In the genomic region with DNA sequence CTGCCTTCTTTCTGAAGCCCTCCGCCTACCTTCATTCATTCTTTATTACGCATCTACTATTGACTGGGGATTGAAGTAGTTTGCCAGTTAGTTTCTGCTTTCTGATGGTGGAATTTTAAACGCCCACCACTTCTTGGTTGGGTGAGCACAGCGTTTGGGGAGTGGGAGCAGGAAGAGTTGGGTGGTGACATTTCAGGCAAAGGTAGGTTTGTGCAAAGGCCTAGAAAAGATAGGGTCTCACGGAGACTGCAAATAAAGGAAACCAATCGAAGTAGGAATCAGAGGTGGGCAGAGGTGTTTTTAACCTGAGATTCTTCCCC, we compare ENCODE assay signal across 8 mouse cellular contexts. TPM values are rescaled to one million over a fixed set of nuclear protein-coding genes. Genes with fewer than 3 reads are reported as not detected.
DNase-seq lines count a peak whose midpoint lies in the region; ATAC-seq and TF ChIP-seq lines count a peak whose summit lies in the region.

No protein-coding gene starts in this region.

- no peak for ATAC-seq in heart, embryonic 15.5 days (replicated peaks; ENCODE audit: insufficient number of reproducible peaks, insufficient read depth, low FRiP score, low read depth)
- ATAC-seq in forebrain, postnatal 0 days: no peak
- no peak for ATAC-seq in midbrain, embryonic 11.5 days (ENCODE audit: low FRiP score)

- peaks cover 26% of the 10 kb centered on the region for H3K4me1 ChIP-seq in heart, embryonic 15.5 days (replicated peaks)
- peaks cover 2 to 7% of the 10 kb centered on the region in 2 experiments; a peak in 3 of 4 replicates for H3K4me1 ChIP-seq in MEL (ENCODE audit: control insufficient read depth in 1 of 2, insufficient read depth in 2 of 2, low read length in 2 of 2)
- peaks cover 19% of the 10 kb centered on the region; the same call in 1 of the 2 replicates for H3K4me1 ChIP-seq in forebrain, postnatal 0 days (ENCODE audit: insufficient read depth)
- H3K4me1 ChIP-seq in midbrain, embryonic 11.5 days (ENCODE audit: control insufficient read depth, insufficient read depth, low read length): peaks cover 13% of the 10 kb centered on the region

- DNase-seq in heart, adult 18-20 months: no peak
- DNase-seq in MEL (ENCODE audit: low read depth, low spot score) (no peak), MN1 (ENCODE audit: low spot score) (no peak)
- DNase-seq in forebrain, postnatal 0 days: no peak
- DNase-seq in midbrain, embryonic 11.5 days (ENCODE audit: low spot score, missing footprints): no peak
- no peak for DNase-seq in layer of hippocampus, postnatal 36 days
- DNase-seq in cerebellum, postnatal 4 days (ENCODE audit: low spot score in 2 of 2): no peak

- 0 out of 2 replicates have a peak, but pooled peaks cover 3% of the 10 kb centered on the region for H3K36me3 ChIP-seq in heart, embryonic 15.5 days
- H3K36me3 ChIP-seq in MEL (ENCODE audit: control insufficient read depth in 1 of 2, insufficient read depth in 2 of 2, low read length in 2 of 2): peaks cover 10 to 16% of the 10 kb centered on the region in 2 experiments
- H3K36me3 ChIP-seq in forebrain, postnatal 0 days (ENCODE audit: insufficient read depth): no peaks in the 10 kb centered on the region; the same call in 1 of the 2 replicates
- H3K36me3 ChIP-seq in midbrain, embryonic 11.5 days (ENCODE audit: control insufficient read depth, insufficient read depth, low read length): no peaks in the 10 kb centered on the region

- no peak for TF ChIP-seq RAD21 in MEL (IDR thresholded peaks at IDR 0.05; ENCODE audit: low read depth, low read length)

- H3K9ac ChIP-seq in heart, embryonic 15.5 days: peak overlapping the region; percentile 77
- peak overlapping the region; percentile 93 for H3K9ac ChIP-seq in MEL (ENCODE audit: control insufficient read depth, low read depth, low read length, poor library complexity, severe bottlenecking)
- H3K9ac ChIP-seq in forebrain, postnatal 0 days: peak overlapping the region; percentile 73
- peak overlapping the region; percentile 79 for H3K9ac ChIP-seq in midbrain, embryonic 11.5 days (ENCODE audit: low read length)

- no peak for TF ChIP-seq POLR2A in MEL (IDR thresholded peaks at IDR 0.05; ENCODE audit: control insufficient read depth in 1 of 2, insufficient read depth in 1 of 2, low read depth in 1 of 2, low read length in 2 of 2, poor library complexity in 1 of 2)

- no peak for TF ChIP-seq EP300 in MEL (IDR thresholded peaks at IDR 0.05; ENCODE audit: low read depth in 1 of 2, low read length in 2 of 2)

- peak overlapping the region; percentile 78 for H3K4me3 ChIP-seq in heart, embryonic 15.5 days
- peak overlapping the region; percentile 73 to 85 for H3K4me3 ChIP-seq in MEL (ENCODE audit: control insufficient read depth in 1 of 2, insufficient read depth in 1 of 2, low read depth in 2 of 2, low read length in 2 of 2)
- peak overlapping the region; percentile 90 for H3K4me3 ChIP-seq in forebrain, postnatal 0 days (ENCODE audit: low read depth, low read length)
- H3K4me3 ChIP-seq in midbrain, embryonic 11.5 days (ENCODE audit: low read depth, low read length): peak overlapping the region; percentile 94

- TF ChIP-seq CTCF in MEL (IDR thresholded peaks at IDR 0.05 in 2 of 3, conservative IDR thresholded peaks at IDR 0.05 in 1 of 3; ENCODE audit: control insufficient read depth in 1 of 3, insufficient read depth in 1 of 3, low read depth in 2 of 3, low read length in 3 of 3, poor library complexity in 1 of 3, severe bottlenecking in 1 of 3): no peak
- no peak for TF ChIP-seq CTCF in forebrain, postnatal 0 days (IDR thresholded peaks at IDR 0.05; ENCODE audit: low read depth)

- no peaks in the 10 kb centered on the region for H3K9me3 ChIP-seq in heart, embryonic 15.5 days (replicated peaks)
- H3K9me3 ChIP-seq in MEL (replicated peaks; ENCODE audit: insufficient read depth, low read length): no peaks in the 10 kb centered on the region
- no peaks in the 10 kb centered on the region for H3K9me3 ChIP-seq in forebrain, postnatal 0 days (ENCODE audit: low read length)
- no peaks in the 10 kb centered on the region for H3K9me3 ChIP-seq in midbrain, embryonic 11.5 days (ENCODE audit: control insufficient read depth, low read length)

- peak overlapping the region; percentile 74 for H3K4me2 ChIP-seq in heart, embryonic 15.5 days
- H3K4me2 ChIP-seq in forebrain, postnatal 0 days (ENCODE audit: low read depth): peak overlapping the region; percentile 59
- peak overlapping the region; percentile 61 for H3K4me2 ChIP-seq in midbrain, embryonic 11.5 days

- 9% methylated on average over 6 of the region's 6 CpGs for WGBS in heart, embryonic 15.5 days
- 4% methylated on average over 6 of the region's 6 CpGs for WGBS in forebrain, postnatal 0 days
- 9% methylated on average over 6 of the region's 6 CpGs for WGBS in midbrain, embryonic 11.5 days

- no peaks in the 10 kb centered on the region for H3K27me3 ChIP-seq in heart, embryonic 15.5 days
- H3K27me3 ChIP-seq in MEL (ENCODE audit: control insufficient read depth in 1 of 2, insufficient read depth in 2 of 2, low read length in 2 of 2): no peaks in the 10 kb centered on the region
- H3K27me3 ChIP-seq in forebrain, postnatal 0 days (ENCODE audit: insufficient read depth, low read length): no peaks in the 10 kb centered on the region
- no peaks in the 10 kb centered on the region for H3K27me3 ChIP-seq in midbrain, embryonic 11.5 days (ENCODE audit: control insufficient read depth, insufficient read depth, low read length)

- peak overlapping the region; percentile 94 for H3K27ac ChIP-seq in heart, embryonic 15.5 days
- peak overlapping the region; percentile 83 for H3K27ac ChIP-seq in MEL (ENCODE audit: control insufficient read depth, low read depth, low read length)
- peak overlapping the region; percentile 95 for H3K27ac ChIP-seq in forebrain, postnatal 0 days (ENCODE audit: low read depth, low read length)
- peak overlapping the region; percentile 79 for H3K27ac ChIP-seq in midbrain, embryonic 11.5 days (ENCODE audit: low read depth, low read length)

- H3K79me2 ChIP-seq in MEL (ENCODE audit: control insufficient read depth, insufficient read depth, low read length, poor library complexity): peaks cover 49% of the 10 kb centered on the region

TF ChIP-seq in MEL, 35 proteins besides CTCF, POLR2A, EP300 and RAD21:
- no peak for TF ChIP-seq TAL1 (IDR thresholded peaks at IDR 0.05; ENCODE audit: low read length)
- 0 out of 2 replicates have a peak, but pooled peaks have one; percentile 57 for TF ChIP-seq CHD1 (IDR thresholded peaks at IDR 0.05; ENCODE audit: low read depth, low read length)
TF ChIP-seq in MEL: peak in this region for 1.

RNA-seq across cellular contexts. Expression of gene Ybx1, which starts 0.7 kb away (rescaled TPM):
- polyA plus RNA-seq in heart, embryonic 15.5 days (2015; fragmentation: Nextera tagmentation; extraction: Ambion mirVana): 583 and 597 TPM in 2 replicates
- total RNA-seq in heart, adult 18-20 months (2021): 100 to 1,000 TPM; 684 to 750 TPM
- total RNA-seq in MEL (2012; rRNA removed): 979 and 1,115 TPM in 2 replicates
- polyA plus RNA-seq in MEL (2012; ENCODE audit: insufficient read depth in 1 of 2, insufficient read length in 2 of 2, low read depth in 1 of 2, low replicate concordance in 2 of 2, missing spikeins in 1 of 2): 1,000 to 10,000 TPM; 2,172 to 2,666 TPM
- 829 and 985 TPM in 2 replicates for total RNA-seq in forebrain, postnatal 0 days (2014; rRNA removed)
- polyA plus RNA-seq in forebrain, postnatal 0 days (2015; fragmentation: Nextera tagmentation; extraction: Ambion mirVana): 1,107 and 1,112 TPM in 2 replicates
- polyA plus RNA-seq in midbrain, embryonic 11.5 days (2014; fragmentation: Nextera tagmentation; extraction: Ambion mirVana): 1,380 and 1,435 TPM in 2 replicates
- total RNA-seq in layer of hippocampus, postnatal 36 days (2021): 100 to 1,000 TPM; 275 to 279 TPM

RNA-seq across cellular contexts. Expression of gene Ppih, which starts 25.3 kb away (rescaled TPM):
- polyA plus RNA-seq in heart, embryonic 15.5 days (2015; fragmentation: Nextera tagmentation; extraction: Ambion mirVana): 38.1 and 41.9 TPM in 2 replicates
- 10 to 100 TPM; 10.9 to 12.4 TPM for total RNA-seq in heart, adult 18-20 months (2021)
- 211 and 246 TPM in 2 replicates for total RNA-seq in MEL (2012; rRNA removed)
- 100 to 1,000 TPM; 140 to 199 TPM for polyA plus RNA-seq in MEL (2012; ENCODE audit: insufficient read depth in 1 of 2, insufficient read length in 2 of 2, low read depth in 1 of 2, low replicate concordance in 2 of 2, missing spikeins in 1 of 2)
- 41.7 and 41.9 TPM in 2 replicates for total RNA-seq in forebrain, postnatal 0 days (2014; rRNA removed)
- 60.0 and 71.0 TPM in 2 replicates for polyA plus RNA-seq in forebrain, postnatal 0 days (2015; fragmentation: Nextera tagmentation; extraction: Ambion mirVana)
- 123 and 124 TPM in 2 replicates for polyA plus RNA-seq in midbrain, embryonic 11.5 days (2014; fragmentation: Nextera tagmentation; extraction: Ambion mirVana)
- total RNA-seq in layer of hippocampus, postnatal 36 days (2021): 10 to 100 TPM; 17.5 to 20.6 TPM

RNA-seq across cellular contexts. Expression of gene Cldn19, which starts 39.9 kb away (rescaled TPM):
- 0.23 TPM in 1 of 2 replicates, not detected in the other for polyA plus RNA-seq in heart, embryonic 15.5 days (2015; fragmentation: Nextera tagmentation; extraction: Ambion mirVana)
- total RNA-seq in heart, adult 18-20 months (2021): not detected
- total RNA-seq in MEL (2012; rRNA removed): not detected in 2 replicates
- not detected for polyA plus RNA-seq in MEL (2012; ENCODE audit: insufficient read depth in 1 of 2, insufficient read length in 2 of 2, low read depth in 1 of 2, low replicate concordance in 2 of 2, missing spikeins in 1 of 2)
- total RNA-seq in forebrain, postnatal 0 days (2014; rRNA removed): 0.86 and 0.92 TPM in 2 replicates
- 0.59 and 1.7 TPM in 2 replicates for polyA plus RNA-seq in forebrain, postnatal 0 days (2015; fragmentation: Nextera tagmentation; extraction: Ambion mirVana)
- 0.49 TPM in 1 of 2 replicates, not detected in the other for polyA plus RNA-seq in midbrain, embryonic 11.5 days (2014; fragmentation: Nextera tagmentation; extraction: Ambion mirVana)
- total RNA-seq in layer of hippocampus, postnatal 36 days (2021): under 1 TPM; 0.20 to 0.42 TPM
